Mouse (Mus musculus) small intestine, adult 2 months (tissue): Measurements from ENCODE around the gene D630039A03Rik. TPM values are rescaled to one million over a fixed set of nuclear protein-coding genes. Genes with fewer than 3 reads are reported as not detected.
A peak's percentile ranks its signal among the peaks of the same experiment; 100 is the strongest.

Source experiments
- H3K27ac ChIP-seq: fragments of 200-500 bp; 2 replicates; pipeline ENCODE4 v1.5.1; 2012; ENCODE audit warnings: low read depth, low read length, control low read depth, inconsistent platforms; ENCODE audit not compliant: insufficient read depth
- H3K27me3 ChIP-seq: fragments of 200-500 bp; 2 replicates; pipeline ENCODE4 v1.6.1; 2012; ENCODE audit warnings: mild to moderate bottlenecking, moderate library complexity, low read length, inconsistent platforms; ENCODE audit not compliant: control insufficient read depth, insufficient read depth
- H3K36me3 ChIP-seq: fragments of 200-500 bp; 2 replicates; pipeline ENCODE4 v1.6.1; 2012; ENCODE audit warnings: mild to moderate bottlenecking, low read length, control low read depth, inconsistent platforms; ENCODE audit not compliant: control insufficient read depth, insufficient read depth
- H3K4me1 ChIP-seq: fragments of 200-500 bp; 2 replicates; pipeline ENCODE4 v1.6.1; 2012; ENCODE audit warnings: low read length, inconsistent platforms, mixed read lengths; ENCODE audit not compliant: control insufficient read depth, insufficient read depth, insufficient read length
- H3K4me3 ChIP-seq: fragments of 200-500 bp; 2 replicates; pipeline ENCODE4 v1.5.1; 2012; ENCODE audit warnings: low read depth, mild to moderate bottlenecking, control low read depth, inconsistent platforms, low read length, moderate library complexity
- CTCF ChIP-seq: fragments of 200-500 bp; IDR thresholded peaks from 2 replicates; pipeline ENCODE4 v1.5.1; 2012; ENCODE audit warnings: low read depth, mild to moderate bottlenecking, control low read depth, inconsistent platforms, low read length, moderate library complexity, mixed read lengths; ENCODE audit not compliant: insufficient replicate concordance, insufficient read length; ENCODE audit errors: extremely low read depth
- POLR2A ChIP-seq: fragments of 200-500 bp; IDR thresholded peaks from 2 replicates; pipeline ENCODE4 v1.6.1; 2012; ENCODE audit warnings: low read depth, mild to moderate bottlenecking, control low read depth, inconsistent platforms, low read length, moderate library complexity
- WGBS: fragments of 180-500 bp; shearing (Covaris S2); methylation state at CpG from one replicate; pipeline ENCODE4 v1.1.7; 2018; 5-methylcytosine and 5-hydroxymethylcytosine counted together
- polyA plus RNA-seq: library from polyadenylated mRNA; depleted of rRNA; stranded (reverse); fragments of >200 nt; gene quantifications from 2 replicates; pipeline ENCODE4 v1.2.3, GENCODE M21; 2012

Gene D630039A03Rik
- polyA plus RNA-seq, 1 experiment: 13.4 TPM

DNA sequence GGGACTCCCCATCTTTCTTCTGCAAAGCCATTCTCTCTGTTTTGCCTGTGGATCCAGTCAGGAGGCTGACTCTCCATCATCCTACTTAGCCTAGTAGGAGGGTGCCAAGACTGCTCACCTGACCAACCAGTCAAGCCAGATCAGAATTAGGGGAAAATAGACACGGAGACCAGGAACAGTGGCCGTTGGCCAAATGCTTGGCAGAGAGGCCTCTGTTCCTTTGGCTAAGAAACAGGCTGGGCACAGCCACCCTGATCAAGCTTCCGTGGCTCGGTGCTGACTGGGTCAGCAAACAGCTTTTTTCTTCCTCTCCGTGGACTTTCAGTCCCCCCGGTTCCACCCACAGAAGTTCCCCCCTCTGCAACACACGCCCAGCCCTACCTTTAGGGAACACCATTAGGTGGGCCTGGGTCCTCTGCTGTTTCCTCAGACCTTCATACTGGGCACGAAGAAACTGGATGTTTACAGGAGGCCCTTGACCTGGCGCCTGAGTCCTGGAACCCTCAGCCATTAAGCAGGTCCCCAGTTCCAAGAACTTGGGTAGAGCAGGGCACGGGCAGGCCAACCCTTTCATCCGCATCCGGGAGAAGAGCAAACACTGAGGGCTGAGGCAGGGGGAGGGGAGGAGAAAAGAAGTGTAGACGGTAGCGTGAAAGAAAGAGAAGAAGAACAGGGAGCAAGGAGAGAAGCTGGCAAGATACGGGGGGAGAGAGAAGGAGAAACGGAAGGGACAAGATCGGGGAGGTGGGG is 706 bp downstream of the D630039A03Rik start:
- Histone ChIP-seq H3K27me3 (no peaks in the 10 kb centered on the region), H3K27ac (peak overlapping the region; percentile 97), H3K4me1 (peaks cover 10% of the 10 kb centered on the region; the same call in 1 of the 2 replicates), H3K4me3 (peak overlapping the region; percentile 70), H3K36me3 (peaks cover 5% of the 10 kb centered on the region; the same call in 1 of the 2 replicates)
- TF ChIP-seq CTCF: no peak
- no peak; the same call in 1 of the 2 replicates for TF ChIP-seq POLR2A
- WGBS: 9% methylated on average over 17 of the region's 17 CpGs

DNA sequence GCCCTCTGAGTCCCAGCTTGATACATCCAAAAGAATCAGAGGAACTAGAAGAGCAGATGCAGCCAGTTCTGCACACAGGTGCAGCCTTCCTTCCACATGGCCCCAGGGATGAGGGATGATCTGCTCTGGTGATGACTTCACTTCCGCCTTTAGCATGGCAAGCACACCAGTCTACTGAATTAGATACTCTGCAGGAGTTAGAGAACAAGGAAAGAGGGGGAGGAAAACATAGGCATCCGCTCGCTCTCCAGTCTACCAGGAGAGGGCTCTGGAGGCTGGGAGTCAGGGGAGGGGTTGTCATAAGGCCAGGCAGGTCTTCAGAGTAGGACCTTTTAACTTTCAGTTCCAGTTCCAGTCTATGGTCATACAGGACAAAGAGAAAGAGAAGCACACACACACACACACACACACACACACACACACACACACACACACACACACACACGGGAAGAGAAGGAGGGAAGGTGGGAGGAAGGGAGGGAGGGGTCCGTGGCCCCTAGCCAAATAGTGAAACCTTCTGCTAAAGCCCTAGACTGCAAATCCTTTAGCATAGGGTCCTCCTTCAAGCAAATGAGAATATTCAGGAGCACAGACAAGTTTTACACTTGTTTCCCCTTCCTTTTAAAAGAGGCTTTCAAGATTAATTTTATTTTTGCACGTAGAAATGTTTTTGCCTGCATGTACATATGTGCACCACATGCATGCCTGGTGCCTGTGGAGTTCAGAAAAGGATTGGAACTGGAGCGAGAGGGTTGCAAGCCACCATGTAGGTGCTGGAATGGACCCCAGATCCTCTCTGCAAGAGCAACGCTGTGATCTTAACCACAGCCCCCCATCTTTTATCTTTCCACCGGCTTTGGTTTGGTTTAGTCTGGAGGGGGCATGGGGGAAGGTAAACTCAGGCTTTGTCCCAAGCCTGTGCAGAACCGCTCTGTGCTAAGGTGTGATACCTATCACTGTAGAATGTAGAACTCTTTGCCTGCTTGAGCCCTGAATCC is 1.6 kb downstream of the D630039A03Rik start:
- H3K27ac ChIP-seq: peak overlapping the region; percentile 97
- WGBS: 17% methylated on average over 10 of the region's 10 CpGs
- peaks cover 10% of the 10 kb centered on the region; the same call in 1 of the 2 replicates for H3K4me1 ChIP-seq
- H3K27me3 ChIP-seq: no peaks in the 10 kb centered on the region
- H3K4me3 ChIP-seq: peak overlapping the region; percentile 70
- peaks cover 12% of the 10 kb centered on the region for H3K36me3 ChIP-seq
- peak; percentile 50; the same call in 1 of the 2 replicates for TF ChIP-seq CTCF
- TF ChIP-seq POLR2A: no peak

DNA sequence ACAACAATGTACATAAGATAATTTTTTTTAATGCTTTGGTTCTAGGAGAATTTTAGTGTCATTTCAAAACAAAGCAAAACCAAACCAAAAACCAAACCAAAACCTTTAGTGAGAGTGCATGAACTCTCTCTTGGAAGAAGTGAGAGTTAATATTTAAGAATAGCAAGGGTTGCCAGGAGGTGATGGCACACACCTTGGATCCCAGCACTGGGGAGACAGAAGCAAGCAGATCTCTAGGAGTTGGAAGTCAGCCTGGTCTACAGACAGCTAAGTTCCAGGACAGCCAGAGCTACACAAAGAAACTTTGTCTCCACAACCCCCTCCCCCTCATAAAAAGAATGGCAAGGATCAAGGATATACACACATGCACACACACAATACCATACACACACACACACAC is 3.1 kb downstream of the D630039A03Rik start:
- H3K27me3 ChIP-seq: no peaks in the 10 kb centered on the region
- H3K4me1 ChIP-seq: peaks cover 8% of the 10 kb centered on the region; the same call in 1 of the 2 replicates
- no peak overlapping the region; the same call in 1 of the 2 replicates for H3K27ac ChIP-seq
- peaks cover 17% of the 10 kb centered on the region for H3K36me3 ChIP-seq
- no peak overlapping the region for H3K4me3 ChIP-seq
- TF ChIP-seq POLR2A: no peak
- no peak for TF ChIP-seq CTCF

- no peak overlapping the region for H3K4me3 ChIP-seq
- no peak overlapping the region for H3K27ac ChIP-seq
- H3K27me3 ChIP-seq: no peaks in the 10 kb centered on the region
- peaks cover 17% of the 10 kb centered on the region for H3K36me3 ChIP-seq
- H3K4me1 ChIP-seq: peaks cover 2% of the 10 kb centered on the region; the same call in 1 of the 2 replicates
- TF ChIP-seq POLR2A (no peak), CTCF (no peak)
- WGBS: 57% methylated on average over 6 of the region's 6 CpGs
These were observed 7.2 kb downstream of the D630039A03Rik start for GRCm38 (mm10) chr4:57908860-57909259.

- 48% methylated on average over 2 of the region's 2 CpGs for WGBS
- TF ChIP-seq POLR2A: no peak
- TF ChIP-seq CTCF: no peak
- no peaks in the 10 kb centered on the region for H3K27me3 ChIP-seq
These were observed 9.4 kb downstream of the D630039A03Rik start for GRCm38 (mm10) chr4:57906708-57907107.

DNA sequence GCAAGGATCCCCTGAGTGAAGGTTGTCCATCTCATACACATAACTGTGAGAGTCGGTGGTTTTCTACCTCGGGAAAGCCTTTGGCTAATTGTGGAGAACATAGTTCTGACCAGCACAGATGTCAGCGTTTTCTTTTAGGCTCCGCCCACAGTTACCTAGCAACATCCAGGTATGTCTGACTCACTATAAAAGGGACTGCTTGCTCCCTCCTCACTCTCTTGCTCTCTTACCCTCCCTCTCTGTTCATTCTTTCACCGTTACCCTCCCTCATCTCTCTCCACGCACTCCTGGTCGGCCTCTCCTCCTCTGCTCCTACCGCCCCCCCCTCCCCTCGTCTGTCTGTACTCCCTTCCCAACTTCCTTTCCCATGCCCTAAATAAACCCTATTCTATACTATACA is 11.5 kb downstream of the D630039A03Rik start:
- peaks cover 4% of the 10 kb centered on the region; the same call in 1 of the 2 replicates for H3K36me3 ChIP-seq
- peaks cover 2% of the 10 kb centered on the region; the same call in 1 of the 2 replicates for H3K4me1 ChIP-seq
- WGBS: 21% methylated on average over 9 of the region's 9 CpGs
- no peak for TF ChIP-seq CTCF
- no peak for TF ChIP-seq POLR2A
- no peak overlapping the region for H3K27ac ChIP-seq
- peak overlapping the region; percentile 36; the same call in 1 of the 2 replicates for H3K4me3 ChIP-seq
- no peaks in the 10 kb centered on the region for H3K27me3 ChIP-seq

More at GRCm38 (mm10) chr4:57906708-57907107, 9.4 kb downstream of the D630039A03Rik start:
- peaks cover 17% of the 10 kb centered on the region for H3K36me3 ChIP-seq
- H3K4me3 ChIP-seq: no peak overlapping the region
- peaks cover 2% of the 10 kb centered on the region; the same call in 1 of the 2 replicates for H3K4me1 ChIP-seq
- H3K27ac ChIP-seq: no peak overlapping the region

GRCm38 (mm10) chr4:57904211-57904610 is 11.9 kb downstream of the D630039A03Rik start:
- peak overlapping the region; percentile 36; the same call in 1 of the 2 replicates for H3K4me3 ChIP-seq
- peaks cover 2% of the 10 kb centered on the region; the same call in 1 of the 2 replicates for H3K4me1 ChIP-seq
- H3K27ac ChIP-seq: no peak overlapping the region
- no peaks in the 10 kb centered on the region for H3K27me3 ChIP-seq
- 4% methylated on average over 5 of the region's 5 CpGs for WGBS
- TF ChIP-seq CTCF (peak; percentile 95; the same call in 1 of the 2 replicates), POLR2A (no peak)
- 0 out of 2 replicates have a peak, but pooled peaks cover 4% of the 10 kb centered on the region for H3K36me3 ChIP-seq
